Mouse (Mus musculus): ENCODE data around the gene A930004D18Rik.

DNA sequence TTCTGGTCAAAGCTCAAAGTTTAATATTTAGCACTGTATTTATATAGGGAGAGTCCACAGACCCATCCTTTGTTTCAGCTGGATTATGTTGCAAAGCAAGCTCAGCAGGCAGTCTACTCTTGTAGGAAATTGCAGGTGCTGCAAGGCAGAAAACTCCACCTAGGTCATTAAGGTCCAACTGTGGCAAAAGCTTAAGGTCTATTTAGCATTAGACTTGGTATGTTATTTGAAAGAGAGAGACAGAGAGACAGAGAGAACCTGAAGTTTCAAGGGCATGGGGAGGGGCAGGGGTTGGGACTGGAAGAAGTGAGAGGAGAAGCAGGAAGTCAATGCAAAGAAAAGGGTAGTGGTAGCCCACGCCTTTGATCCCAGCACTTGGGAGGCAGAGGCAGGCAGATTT is 54.8 kb downstream of the A930004D18Rik start:
- TF ChIP-seq POLR2A (IDR thresholded peaks at IDR 0.05; ENCODE audit: insufficient read depth, low read depth, low read length) (no peak), CTCF (IDR thresholded peaks at IDR 0.05; ENCODE audit: insufficient read depth, low read depth, low read length) (no peak)

All from olfactory bulb, adult 2 months (tissue).